Mouse (Mus musculus): ENCODE results near the gene Npas1.

Gene Npas1

DNA sequence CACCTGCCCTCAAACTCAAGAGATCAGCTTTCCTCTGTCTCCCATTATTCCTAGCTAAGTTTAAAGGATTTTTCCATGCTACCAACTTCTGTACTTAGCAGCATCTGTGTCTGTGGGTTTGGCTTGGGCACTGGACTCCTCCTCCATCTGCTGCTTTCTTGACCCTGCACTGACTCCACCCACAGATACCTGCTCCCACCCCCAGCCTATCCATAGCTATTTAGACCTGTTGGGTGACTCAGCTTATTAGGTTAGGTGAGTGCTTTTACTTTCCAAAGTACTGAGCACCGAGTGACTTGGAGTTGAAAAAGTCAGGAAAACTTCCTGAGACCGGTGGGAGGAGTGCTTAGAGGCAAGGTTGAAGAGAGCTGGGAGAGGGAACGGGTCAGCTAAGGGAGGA lies 62.1 kb downstream of the Npas1 start:
- DNase-seq: peak in 1 of 2 experiments; percentile 49

DNA sequence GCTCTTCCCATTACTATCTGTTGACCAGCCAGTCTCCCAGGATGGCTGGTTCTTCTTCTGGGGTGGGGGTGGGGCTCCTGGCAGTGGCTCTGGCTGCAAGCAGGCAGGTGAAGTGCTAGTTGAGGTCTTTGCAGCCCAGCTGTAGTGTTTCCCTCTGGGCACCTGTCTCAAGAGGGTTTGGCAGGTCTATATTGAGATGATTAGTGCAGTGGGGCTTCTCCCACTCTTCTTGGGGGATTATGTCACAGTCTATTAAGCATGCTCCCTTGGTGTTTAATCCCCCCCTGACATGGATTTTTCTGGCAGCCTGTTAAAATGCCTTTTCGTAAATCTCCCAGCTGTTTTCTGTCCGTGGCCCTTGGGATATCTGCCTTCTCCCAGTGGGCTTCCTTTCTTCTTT lies 64.6 kb downstream of the Npas1 start:
- DNase-seq: peak in 1 of 2 experiments; percentile 31

DNA sequence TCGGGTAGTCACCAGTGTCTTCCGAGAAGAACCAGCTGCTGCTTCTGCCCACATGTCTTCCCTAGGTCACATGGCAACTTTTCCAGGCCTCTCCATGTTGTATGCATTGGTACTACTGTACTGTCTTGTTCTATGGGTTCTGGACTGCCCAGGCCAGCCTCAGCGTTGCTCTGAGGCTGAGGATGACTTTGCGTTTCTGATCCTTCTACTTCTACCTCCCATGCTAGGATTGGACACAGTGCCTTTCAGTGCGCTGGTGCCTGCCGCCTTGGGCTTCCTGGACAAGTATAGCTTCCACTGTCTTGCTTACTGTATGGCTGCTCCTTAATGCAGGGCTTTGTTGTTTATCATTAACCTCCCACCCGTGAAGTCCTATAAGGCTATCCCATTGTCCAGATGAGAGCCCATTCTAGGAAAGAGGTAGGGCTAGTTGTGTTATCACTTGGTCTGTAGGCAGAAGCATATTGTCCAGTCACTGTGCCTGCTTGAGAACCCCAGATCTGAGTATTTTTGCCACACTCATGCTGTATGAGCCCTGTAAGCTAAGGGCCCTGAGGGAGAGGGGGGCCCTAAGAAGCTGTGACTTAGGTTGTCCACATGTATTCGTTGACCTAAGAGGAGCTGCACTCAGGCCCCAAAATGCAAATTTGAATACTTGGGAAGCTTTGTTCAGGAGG lies 65.2 kb downstream of the Npas1 start:
- peak in 1 of 2 experiments; percentile 44 for DNase-seq

DNA sequence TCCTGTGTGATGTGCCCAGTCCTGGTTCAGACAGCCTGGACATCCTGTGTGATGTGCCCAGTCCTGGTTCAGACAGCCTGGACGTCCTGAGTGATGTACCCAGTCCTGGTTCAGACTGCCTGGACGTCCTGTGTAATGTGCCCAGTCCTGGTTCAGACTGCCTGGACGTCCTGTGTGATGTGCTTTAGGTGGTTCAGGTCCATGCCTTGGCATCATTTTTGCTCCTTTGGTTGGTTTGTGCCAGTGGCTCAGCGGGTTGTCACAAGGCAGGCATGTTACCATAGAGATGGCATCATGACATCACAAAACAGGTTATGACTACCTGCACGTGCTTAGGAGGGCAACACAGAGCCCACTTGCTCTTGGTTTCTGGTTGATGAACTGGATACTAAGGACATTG lies 66.4 kb downstream of the Npas1 start:
- DNase-seq: no peak

DNA sequence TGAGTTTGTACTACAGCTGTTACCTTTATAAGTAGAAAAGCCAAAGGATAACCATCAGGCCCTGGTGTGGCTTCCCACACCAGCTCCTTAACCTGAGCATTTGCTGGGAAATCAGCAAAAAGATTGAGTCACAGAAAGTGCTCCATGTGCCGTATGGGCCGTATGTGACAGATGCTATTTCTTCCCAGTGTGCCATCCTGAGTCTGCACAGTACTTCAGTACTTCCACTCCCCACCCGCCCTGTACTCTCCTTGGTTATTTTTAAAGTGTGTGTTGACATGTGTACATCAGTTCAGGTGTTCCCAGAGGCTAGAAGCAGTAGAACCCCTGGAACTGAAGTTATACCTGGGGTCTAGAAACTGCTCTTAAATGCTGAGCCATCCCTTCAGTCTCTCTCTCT lies 70.5 kb downstream of the Npas1 start:
- no peak for DNase-seq
